Mouse (Mus musculus) embryonic fibroblast, embryonic 13.5 days (primary cell): ENCODE data around the gene Omp. TPM values are rescaled to one million over a fixed set of nuclear protein-coding genes. Genes with fewer than 3 reads are reported as not detected.

Source experiments
- H3K27ac ChIP-seq: 2 replicates; pipeline ENCODE4 v1.5.1; 2012; ENCODE audit warnings: low read length, control low read depth, inconsistent platforms; ENCODE audit not compliant: insufficient read depth
- H3K4me1 ChIP-seq: 2 replicates; pipeline ENCODE4 v1.6.1; 2011; ENCODE audit warnings: low read length; ENCODE audit not compliant: control insufficient read depth, insufficient read depth
- H3K4me3 ChIP-seq: 2 replicates; pipeline ENCODE4 v1.5.1; 2011; ENCODE audit warnings: mild to moderate bottlenecking, control low read depth, low read length; ENCODE audit not compliant: insufficient read depth
- CTCF ChIP-seq: IDR thresholded peaks from 2 replicates; pipeline ENCODE4 v1.5.1; 2011; ENCODE audit warnings: mild to moderate bottlenecking, control low read depth, low read length, moderate library complexity, borderline replicate concordance; ENCODE audit not compliant: insufficient read depth
- POLR2A ChIP-seq: IDR thresholded peaks from 2 replicates; pipeline ENCODE4 v1.6.1; 2011; ENCODE audit warnings: low read depth, mild to moderate bottlenecking, control low read depth, low read length, moderate library complexity
- polyA plus RNA-seq: library from polyadenylated mRNA; stranded (reverse); fragments of >200 nt; gene quantifications from 2 replicates; pipeline ENCODE4 v1.2.4, GENCODE M21; 2011; ENCODE audit warnings: low read depth; ENCODE audit not compliant: missing spikeins, insufficient read length

The Omp gene
- polyA plus RNA-seq, 1 experiment: 0.40 TPM

DNA sequence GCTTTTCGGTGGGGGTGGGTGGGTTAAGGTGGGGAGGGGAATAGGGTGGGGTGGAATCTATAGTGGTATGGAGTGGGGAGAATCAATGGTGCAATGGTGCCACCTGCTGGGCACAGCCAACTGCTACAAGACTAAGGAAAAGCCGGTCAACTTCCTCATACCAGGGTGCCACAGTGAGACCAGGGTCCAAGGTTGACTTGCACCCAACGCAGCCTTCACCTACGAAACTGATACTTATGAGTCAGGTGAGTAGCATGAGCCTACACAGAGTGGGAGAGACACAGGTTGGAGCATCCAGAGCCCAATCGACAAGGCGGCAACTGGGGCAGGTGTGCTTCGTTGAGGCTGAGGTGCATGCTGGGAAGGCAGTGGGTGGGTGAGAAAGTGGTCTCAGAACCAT lies 25.0 kb downstream of the Omp start:
- no peak overlapping the region for H3K4me3 ChIP-seq
- no peak overlapping the region for H3K27ac ChIP-seq
- TF ChIP-seq CTCF (peak; percentile 80; the same call in 1 of the 2 replicates), POLR2A (no peak)
- H3K4me1 ChIP-seq: peaks cover 10% of the 10 kb centered on the region

DNA sequence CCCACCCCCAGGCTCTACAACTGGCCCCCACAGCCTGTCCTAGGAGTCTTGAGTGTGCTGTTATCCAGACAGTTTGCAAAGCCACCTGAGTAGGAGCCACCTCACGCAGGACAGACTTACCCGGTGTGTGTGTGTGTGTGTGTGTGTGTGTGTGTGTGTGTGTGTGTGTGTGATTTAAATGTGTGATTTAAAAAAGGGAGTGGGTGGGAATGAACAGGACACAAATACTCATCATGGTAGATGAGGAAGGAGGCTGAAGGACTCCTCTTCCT lies 25.4 kb downstream of the Omp start:
- H3K4me3 ChIP-seq: no peak overlapping the region
- TF ChIP-seq POLR2A (no peak), CTCF (no peak)
- peaks cover 10% of the 10 kb centered on the region for H3K4me1 ChIP-seq
- H3K27ac ChIP-seq: no peak overlapping the region

DNA sequence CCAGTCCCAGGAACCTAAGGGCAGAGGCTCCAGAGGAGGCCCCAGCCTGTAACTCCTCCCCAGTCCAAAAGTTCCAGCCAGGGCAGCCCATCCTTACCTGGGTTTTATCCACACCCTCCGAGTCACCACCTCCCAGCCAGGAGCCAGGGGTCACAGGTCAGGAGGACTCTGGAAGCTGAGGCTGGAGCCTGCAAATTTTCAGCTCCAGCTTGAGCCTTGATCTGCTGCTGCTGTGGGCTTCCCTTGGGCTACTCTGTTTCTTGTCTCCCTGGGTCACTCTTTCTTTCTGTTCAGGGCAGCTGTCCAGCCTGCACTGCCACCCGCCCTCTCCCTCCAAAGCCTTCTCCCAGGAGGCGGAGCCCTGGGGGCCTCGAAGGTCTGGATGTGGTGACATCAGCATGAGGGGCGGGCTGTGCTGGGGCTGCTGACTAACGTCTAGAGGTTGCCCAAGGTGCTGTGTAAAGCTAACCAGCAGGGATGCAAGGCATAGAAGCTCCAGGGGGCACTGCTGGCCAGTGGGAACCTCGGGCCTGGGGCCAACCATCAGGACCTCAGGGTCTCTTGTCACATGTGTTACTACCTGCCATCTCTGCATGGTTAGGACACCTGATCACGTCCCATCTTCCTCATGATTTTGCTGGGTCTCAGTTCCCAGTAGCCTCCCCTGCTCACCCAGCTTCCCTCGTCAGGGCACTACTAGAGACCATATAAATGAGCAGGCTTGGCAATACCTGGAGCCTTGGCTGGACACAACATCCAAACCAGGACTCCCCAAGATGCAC lies 25.9 kb downstream of the Omp start, which contains the start of gene Myo7a:
Gene Myo7a, minus strand, starts transcription at position 346 of the 782 bp plus-strand sequence.
- Histone ChIP-seq H3K4me1 (peaks cover 10% of the 10 kb centered on the region), H3K4me3 (peak within 1 kb of the TSS; percentile 25), H3K27ac (peak within 1 kb of the TSS; percentile 20; the same call in 1 of the 2 replicates)
- no peak for TF ChIP-seq CTCF
- TF ChIP-seq POLR2A: peak; percentile 76

DNA sequence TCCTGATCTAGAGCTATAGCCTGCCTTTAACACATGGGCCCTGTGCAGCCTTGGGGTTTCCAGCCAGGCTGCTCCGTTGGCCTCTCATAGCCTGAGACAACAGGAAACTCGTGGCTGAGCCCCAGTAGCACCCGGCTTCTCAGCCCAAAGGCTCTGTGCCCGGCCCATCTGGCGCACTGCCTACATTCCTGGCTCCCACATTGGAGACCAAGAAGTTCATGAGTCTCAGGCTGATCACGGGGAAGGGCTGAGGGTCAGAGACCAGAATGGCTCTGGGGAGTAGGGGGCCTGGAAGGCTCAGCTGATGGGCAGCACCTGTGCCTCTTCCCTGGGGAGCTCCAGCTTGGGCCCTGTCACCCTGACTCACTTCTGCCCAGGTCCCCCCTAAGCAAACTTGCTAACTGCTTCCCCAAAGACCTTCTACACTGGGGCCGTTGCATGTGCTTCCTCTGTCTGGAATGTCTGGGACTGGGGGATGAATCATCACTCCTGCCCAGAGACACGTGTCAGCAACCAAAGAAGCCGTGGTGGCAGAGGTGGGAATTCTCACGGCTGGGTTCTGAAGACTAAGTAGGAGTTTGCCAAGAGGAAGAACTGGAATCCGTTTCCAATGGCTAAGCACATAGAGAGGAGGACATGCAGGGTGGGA lies 28.2 kb downstream of the Omp start:
- H3K4me1 ChIP-seq: peaks cover 10% of the 10 kb centered on the region
- TF ChIP-seq POLR2A (peak; percentile 41; the same call in 1 of the 2 replicates), CTCF (no peak)
- peak overlapping the region; percentile 92 for H3K27ac ChIP-seq
- H3K4me3 ChIP-seq: no peak overlapping the region

DNA sequence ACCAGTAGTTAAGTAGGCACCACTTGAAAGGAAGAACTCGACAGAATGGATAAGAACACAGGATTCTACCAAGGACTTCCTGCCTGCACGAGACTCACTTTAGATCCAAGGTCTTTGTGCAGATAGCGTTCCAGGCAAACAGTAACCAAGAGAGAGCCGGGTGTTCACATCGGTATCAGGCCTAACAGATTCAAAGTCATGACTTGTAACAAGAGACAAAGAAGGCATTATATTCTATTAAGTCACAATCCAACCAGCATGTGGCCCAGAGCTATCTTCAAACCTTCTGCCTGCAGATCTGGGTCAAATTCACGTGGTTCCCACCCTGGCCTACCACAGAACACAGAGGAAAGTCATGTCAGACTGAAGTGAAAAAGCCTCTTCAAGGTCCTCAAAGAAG lies 30.6 kb downstream of the Omp start:
- no peak overlapping the region for H3K4me3 ChIP-seq
- H3K27ac ChIP-seq: no peak overlapping the region
- no peak for TF ChIP-seq POLR2A
- TF ChIP-seq CTCF: no peak
- H3K4me1 ChIP-seq: peaks cover 10% of the 10 kb centered on the region

DNA sequence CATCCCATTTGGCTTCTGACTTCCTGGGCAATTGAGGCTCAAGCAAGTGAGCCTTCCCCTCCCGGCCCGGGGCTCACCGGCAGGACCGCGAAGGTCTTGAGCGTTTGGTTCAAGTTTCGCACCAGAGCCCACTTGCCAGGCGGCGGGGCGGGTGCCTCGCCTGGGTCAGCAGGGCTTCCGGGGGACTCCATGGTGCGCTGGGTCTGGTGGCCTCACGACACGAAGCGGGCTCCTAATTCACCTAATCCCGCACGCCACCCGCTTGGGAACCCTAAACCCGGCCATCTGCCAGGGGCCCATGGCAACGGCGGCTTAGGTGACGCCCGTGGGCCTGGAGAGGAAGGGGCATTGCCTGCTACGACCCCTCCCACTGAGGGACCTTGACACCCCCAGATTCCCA lies 34.1 kb downstream of the Omp start:
- Histone ChIP-seq H3K4me1 (0 out of 2 replicates have a peak, but pooled peaks cover 3% of the 10 kb centered on the region), H3K27ac (no peak overlapping the region), H3K4me3 (no peak overlapping the region)
- TF ChIP-seq CTCF: no peak
- TF ChIP-seq POLR2A: no peak

DNA sequence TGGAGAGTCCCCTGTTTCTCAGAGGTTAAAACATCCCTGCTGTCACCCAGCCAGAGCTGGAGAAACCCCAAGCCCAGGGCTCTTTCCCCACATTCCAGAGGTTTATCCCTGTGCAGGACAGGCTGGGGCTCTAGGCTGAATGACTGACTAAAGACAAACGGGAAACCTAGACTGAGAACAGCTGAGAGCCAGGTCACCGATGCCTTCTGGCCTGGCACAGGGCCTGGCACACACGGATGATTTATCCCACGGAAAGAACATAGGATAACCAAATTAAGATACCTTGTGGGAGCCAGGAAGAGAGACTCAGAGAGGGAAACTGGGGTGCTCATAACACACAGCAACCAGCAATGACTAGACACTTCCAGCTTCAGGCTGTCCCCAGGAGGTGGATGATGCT lies 35.5 kb downstream of the Omp start:
- Histone ChIP-seq H3K4me1 (no peaks in the 10 kb centered on the region), H3K27ac (no peak overlapping the region), H3K4me3 (no peak overlapping the region)
- TF ChIP-seq POLR2A (no peak), CTCF (no peak)

DNA sequence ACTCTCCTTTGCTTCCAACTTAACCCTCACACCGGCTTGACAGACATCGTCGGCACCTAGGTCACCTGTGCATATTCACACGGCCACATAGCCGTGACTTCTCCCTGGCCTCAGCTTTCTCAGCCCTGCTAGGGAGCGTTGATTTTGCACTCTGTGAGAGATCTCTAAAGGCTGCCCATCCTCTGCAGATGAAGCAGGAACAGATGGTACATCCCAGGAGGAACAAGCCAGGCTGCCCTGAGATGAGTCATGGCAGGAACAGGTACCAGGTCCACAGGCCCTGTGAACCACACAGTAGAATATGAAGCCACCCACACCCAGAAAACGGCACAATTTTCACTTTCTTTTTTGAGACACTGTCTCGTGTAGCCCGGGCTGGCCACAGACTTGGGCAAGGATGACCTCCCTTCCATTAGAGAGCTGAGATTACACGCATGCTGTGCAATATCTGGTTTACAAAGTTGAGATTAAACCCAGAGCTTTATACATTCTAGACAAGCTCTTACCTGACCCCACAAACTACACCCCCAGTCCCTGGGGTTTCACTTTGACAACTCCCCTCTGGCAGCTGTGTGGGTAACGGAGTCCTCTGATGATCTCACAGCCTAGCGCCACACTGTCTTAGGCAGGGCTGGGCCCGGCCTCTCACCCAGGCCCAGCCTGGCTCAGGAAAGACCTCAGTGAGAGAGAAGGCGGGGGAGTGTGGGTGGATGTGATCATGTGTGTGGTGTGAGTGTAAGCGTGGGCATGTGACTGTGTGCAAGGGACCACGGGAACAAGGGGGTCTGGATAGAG lies 36.5 kb downstream of the Omp start:
- Histone ChIP-seq H3K4me3 (no peak overlapping the region), H3K27ac (no peak overlapping the region), H3K4me1 (no peaks in the 10 kb centered on the region)
- TF ChIP-seq CTCF (no peak), POLR2A (no peak)

DNA sequence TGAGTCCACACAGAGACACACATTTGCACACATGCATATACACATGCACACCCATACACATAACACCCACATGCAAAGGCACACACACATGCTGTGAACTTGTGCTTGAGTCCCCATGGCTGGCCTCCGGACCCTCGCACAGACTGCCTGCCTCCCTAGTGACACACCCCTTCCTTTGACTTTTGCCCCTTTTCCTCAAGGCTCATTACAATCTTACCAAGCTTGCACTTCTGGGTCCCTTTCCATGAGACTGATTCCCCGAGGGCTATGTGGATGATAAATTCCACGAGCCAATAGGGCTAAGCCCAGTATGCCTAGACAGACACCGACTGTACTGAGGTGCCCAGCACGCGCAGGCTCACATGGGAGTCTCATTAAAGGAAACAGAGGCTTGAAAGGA lies 39.0 kb downstream of the Omp start:
- H3K4me1 ChIP-seq: no peaks in the 10 kb centered on the region
- no peak overlapping the region for H3K4me3 ChIP-seq
- H3K27ac ChIP-seq: no peak overlapping the region
- TF ChIP-seq POLR2A (no peak), CTCF (no peak)
